Mouse (Mus musculus) embryonic fibroblast, embryonic 13.5 days (primary cell): ENCODE results near the gene Nudcd2. TPM values are rescaled to one million over a fixed set of nuclear protein-coding genes. Genes with fewer than 3 reads are reported as not detected.
A peak's percentile ranks its signal among the peaks of the same experiment; 100 is the strongest.

ENCODE experiments used
- H3K27ac ChIP-seq: 2 replicates; pipeline ENCODE4 v1.5.1; 2012; ENCODE audit warnings: low read length, control low read depth, inconsistent platforms; ENCODE audit not compliant: insufficient read depth
- H3K4me1 ChIP-seq: 2 replicates; pipeline ENCODE4 v1.6.1; 2011; ENCODE audit warnings: low read length; ENCODE audit not compliant: control insufficient read depth, insufficient read depth
- H3K4me3 ChIP-seq: 2 replicates; pipeline ENCODE4 v1.5.1; 2011; ENCODE audit warnings: mild to moderate bottlenecking, control low read depth, low read length; ENCODE audit not compliant: insufficient read depth
- CTCF ChIP-seq: IDR thresholded peaks from 2 replicates; pipeline ENCODE4 v1.5.1; 2011; ENCODE audit warnings: mild to moderate bottlenecking, control low read depth, low read length, moderate library complexity, borderline replicate concordance; ENCODE audit not compliant: insufficient read depth
- POLR2A ChIP-seq: IDR thresholded peaks from 2 replicates; pipeline ENCODE4 v1.6.1; 2011; ENCODE audit warnings: low read depth, mild to moderate bottlenecking, control low read depth, low read length, moderate library complexity
- polyA plus RNA-seq: library from polyadenylated mRNA; stranded (reverse); fragments of >200 nt; gene quantifications from 2 replicates; pipeline ENCODE4 v1.2.4, GENCODE M21; 2011; ENCODE audit warnings: low read depth; ENCODE audit not compliant: missing spikeins, insufficient read length

Nudcd2 gene
- polyA plus RNA-seq, 1 experiment: 96.4 TPM

GRCm38 (mm10) chr11:40715524-40715923 is 17.9 kb upstream of the Nudcd2 start:
- TF ChIP-seq POLR2A (no peak), CTCF (no peak)

DNA sequence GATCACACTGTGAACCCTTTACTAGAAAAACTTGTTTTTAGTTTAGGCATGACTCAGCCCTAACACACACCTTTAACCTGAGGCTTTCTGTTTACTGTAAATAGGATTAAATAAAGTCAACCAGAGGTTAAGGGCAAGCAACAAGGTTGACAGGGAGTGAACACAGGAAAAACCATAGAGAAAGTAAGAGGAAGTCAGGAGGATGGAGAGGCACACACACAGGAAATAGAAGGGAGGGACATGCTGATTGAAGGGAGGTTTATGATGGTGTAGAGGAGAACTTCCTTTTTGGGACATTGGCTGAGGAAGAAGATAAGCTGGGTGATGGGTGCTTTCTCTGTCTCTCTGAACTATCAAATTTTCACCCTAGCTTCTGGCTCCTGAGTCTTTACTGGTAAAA is 15.1 kb upstream of the Nudcd2 start:
- no peaks in the 10 kb centered on the region for H3K4me1 ChIP-seq
- TF ChIP-seq POLR2A (no peak), CTCF (no peak)
- no peak overlapping the region for H3K4me3 ChIP-seq
- H3K27ac ChIP-seq: no peak overlapping the region

More at GRCm38 (mm10) chr11:40715524-40715923, 17.9 kb upstream of the Nudcd2 start:
- Histone ChIP-seq H3K4me1 (no peaks in the 10 kb centered on the region), H3K27ac (no peak overlapping the region), H3K4me3 (no peak overlapping the region)

DNA sequence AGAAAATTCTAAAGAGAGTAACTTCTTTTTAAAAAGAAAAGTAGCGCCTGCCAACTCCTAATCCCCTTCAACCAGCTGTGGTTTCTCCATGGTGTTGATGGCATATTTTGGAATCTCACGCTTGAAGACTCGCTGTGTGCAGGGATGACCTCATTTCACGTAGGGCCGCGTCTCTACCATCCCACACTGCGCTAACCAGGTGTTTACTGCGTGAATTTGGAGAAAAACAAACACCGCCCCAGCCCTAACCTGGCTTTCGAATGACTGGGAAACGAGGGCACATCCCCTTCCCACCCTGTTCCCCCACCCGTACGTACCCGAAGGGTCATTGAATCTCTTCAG is 499 bp upstream of the Nudcd2 start:
- H3K4me1 ChIP-seq: 0 out of 2 replicates have a peak, but pooled peaks cover 3% of the 10 kb centered on the region
- TF ChIP-seq POLR2A (0 out of 2 replicates have a peak, but pooled peaks have one; percentile 16), CTCF (no peak)
- peak overlapping the region; percentile 69 for H3K4me3 ChIP-seq
- no peak overlapping the region for H3K27ac ChIP-seq

DNA sequence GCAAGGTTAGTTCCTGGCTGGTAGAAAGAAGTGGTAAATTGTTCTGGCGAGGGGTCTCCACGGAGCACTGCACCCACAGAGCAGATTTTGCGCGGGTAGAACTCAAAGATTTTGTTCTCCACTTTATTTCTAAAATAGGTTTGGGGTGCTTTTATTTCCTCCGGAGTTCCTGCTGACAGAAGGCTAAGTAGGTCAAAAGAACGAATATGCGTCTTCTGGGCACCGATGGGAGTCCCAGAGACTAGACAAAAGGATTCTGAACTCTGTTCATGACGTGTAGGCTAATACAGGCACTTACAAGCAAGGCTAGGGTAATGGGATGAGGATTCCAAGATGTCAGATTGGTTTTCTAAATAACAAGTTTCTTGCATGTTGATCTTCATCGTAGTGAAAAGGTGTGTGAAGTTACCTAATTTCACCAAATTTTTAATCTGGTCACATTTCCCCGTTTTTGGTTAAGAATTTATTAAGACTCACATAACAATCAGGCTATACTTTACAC is 835 bp downstream of the Nudcd2 start:
- TF ChIP-seq POLR2A: 0 out of 2 replicates have a peak, but pooled peaks have one; percentile 38
- no peak for TF ChIP-seq CTCF
- H3K27ac ChIP-seq: peak overlapping the region; percentile 81
- peak overlapping the region; percentile 82 for H3K4me3 ChIP-seq
- H3K4me1 ChIP-seq: 0 out of 2 replicates have a peak, but pooled peaks cover 3% of the 10 kb centered on the region

DNA sequence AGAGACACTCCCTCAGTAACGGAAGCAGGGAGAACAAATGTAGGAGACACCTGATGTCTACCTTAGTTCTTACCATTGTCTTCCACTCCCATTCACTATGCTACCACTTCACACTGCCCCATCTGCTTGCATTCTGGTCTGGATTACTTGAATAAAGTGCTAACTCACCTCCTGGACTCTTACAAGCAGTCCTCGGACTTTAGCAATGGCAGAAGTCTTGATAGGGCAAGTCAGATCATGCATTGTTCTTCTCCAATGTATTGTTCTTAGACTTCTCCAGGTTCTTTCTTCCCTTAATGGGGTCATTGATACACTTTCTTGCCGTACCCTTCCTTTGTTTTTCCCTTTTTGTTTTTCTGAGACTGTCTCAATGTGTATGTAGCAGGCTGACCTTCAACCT is 3.9 kb downstream of the Nudcd2 start:
- no peak for TF ChIP-seq CTCF
- no peak for TF ChIP-seq POLR2A
- Histone ChIP-seq H3K4me1 (no peaks in the 10 kb centered on the region), H3K27ac (no peak overlapping the region), H3K4me3 (no peak overlapping the region)

DNA sequence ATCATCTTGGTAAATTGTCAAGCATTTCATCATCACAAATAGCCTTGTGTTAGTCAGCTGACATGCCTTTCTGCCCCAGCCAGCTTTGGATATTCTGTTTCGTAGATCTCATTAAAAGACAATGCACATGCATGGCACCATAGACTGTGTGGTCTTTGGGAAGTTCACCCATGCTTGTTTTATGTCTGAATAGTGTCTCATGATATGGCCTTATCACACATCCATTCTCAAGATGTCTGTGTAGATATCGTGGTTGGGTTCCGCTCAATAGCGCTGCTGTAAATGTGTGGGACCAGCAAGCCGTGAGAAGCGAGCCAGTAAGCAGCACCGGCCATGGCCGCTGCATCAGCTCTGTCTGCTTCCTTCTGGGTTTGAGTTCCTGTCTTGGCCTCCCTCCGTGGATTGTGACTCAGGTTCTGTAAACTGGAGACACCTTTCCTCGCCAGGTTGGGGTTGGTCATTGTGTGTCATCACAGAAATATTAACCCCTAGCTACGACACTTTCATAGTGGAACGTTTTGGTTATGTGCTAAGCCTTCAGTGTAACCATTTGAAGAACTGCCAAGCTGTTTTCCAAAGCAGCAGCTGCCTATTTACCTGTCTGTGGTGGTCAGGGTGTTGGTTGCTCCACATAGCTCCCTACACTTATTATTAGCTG is 8.3 kb downstream of the Nudcd2 start:
- Histone ChIP-seq H3K4me3 (no peak overlapping the region), H3K4me1 (no peaks in the 10 kb centered on the region), H3K27ac (no peak overlapping the region)
- TF ChIP-seq POLR2A (no peak), CTCF (no peak)

- no peak overlapping the region for H3K4me3 ChIP-seq
- no peak overlapping the region for H3K27ac ChIP-seq
- TF ChIP-seq CTCF (no peak), POLR2A (no peak)
- H3K4me1 ChIP-seq: no peaks in the 10 kb centered on the region
Observed at GRCm38 (mm10) chr11:40744348-40744747, 10.9 kb downstream of the Nudcd2 start.

DNA sequence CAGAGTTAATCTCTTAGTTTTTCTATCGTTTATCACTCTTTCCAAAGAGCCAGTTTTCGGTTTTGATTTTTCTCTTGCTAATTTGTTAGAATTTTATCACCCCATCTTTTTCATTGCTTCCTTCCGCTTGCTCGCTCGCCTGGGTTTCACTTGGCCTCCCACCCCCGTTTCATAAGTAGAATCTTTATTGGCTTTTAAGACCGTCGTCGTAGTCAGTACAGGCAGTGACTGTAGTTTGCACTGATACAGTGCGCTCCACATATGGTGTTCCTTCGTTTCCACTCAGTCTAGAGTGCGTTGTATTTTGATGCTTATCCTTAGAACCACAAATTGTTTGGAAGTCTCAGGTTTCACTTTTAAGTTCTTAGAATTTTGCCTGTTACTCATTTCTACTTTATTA is 12.9 kb downstream of the Nudcd2 start:
- Histone ChIP-seq H3K27ac (0 out of 2 replicates have a peak overlapping the region, but pooled peaks have one; percentile 32), H3K4me3 (no peak overlapping the region), H3K4me1 (peaks cover 2% of the 10 kb centered on the region; the same call in 1 of the 2 replicates)
- TF ChIP-seq POLR2A (no peak), CTCF (no peak)

- H3K27ac ChIP-seq: no peak overlapping the region
- TF ChIP-seq POLR2A (peak; percentile 49), CTCF (no peak)
- no peak overlapping the region for H3K4me3 ChIP-seq
- H3K4me1 ChIP-seq: peaks cover 6% of the 10 kb centered on the region
Observed at GRCm38 (mm10) chr11:40747716-40748115, 14.2 kb downstream of the Nudcd2 start.

DNA sequence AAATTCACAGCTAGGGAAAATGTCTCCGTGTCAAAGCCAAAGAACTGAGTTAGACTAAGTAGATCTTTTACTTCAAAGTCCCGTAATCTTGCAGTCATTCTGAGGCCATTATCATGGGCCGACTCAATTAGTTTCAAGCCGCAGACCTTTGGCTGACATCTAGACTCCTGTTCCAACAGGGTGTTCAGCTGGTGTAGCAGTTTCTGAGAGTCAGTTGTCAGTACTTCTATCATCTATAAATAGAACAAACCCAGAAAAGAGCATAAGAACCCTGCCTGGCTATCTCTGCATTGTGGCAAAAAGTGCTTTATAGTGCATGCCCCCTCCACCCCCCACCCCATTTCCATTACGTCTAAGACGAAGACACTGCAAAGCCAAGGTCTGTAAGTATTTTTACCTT is 20.4 kb downstream of the Nudcd2 start:
- no peak for TF ChIP-seq CTCF
- TF ChIP-seq POLR2A: no peak
- peak overlapping the region; percentile 97 for H3K4me3 ChIP-seq
- no peak overlapping the region for H3K27ac ChIP-seq
- peaks cover 8% of the 10 kb centered on the region for H3K4me1 ChIP-seq
